ENCODE assay signal across 16 mouse cellular contexts in the genomic region with DNA sequence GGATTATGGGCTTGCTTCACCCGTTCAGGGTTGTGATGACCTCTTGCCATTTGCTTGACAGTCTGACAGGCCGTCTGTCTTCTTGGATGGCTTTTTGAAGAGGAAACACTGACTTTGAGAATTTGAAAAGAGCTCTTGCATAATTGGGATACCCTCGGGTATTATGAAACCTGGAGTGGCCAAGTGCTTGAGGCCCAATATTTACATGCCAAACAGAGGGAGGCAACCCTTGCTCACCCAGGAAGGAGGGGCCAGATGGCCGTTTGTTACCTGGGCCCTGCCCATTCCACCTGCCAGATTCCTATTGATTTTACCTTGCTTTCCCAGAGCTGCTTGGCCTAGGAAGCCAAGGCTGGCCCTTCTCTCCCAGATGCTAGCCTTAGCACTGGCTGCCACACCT. TPM values are rescaled to one million over a fixed set of nuclear protein-coding genes. Genes with fewer than 3 reads are reported as not detected.
A peak's percentile ranks its signal among the peaks of the same experiment; 100 is the strongest.
DNase-seq lines count a peak whose midpoint lies in the region; ATAC-seq lines count a peak whose summit lies in the region.
"Had no signal": no experiment of that assay in that cellular context is flagged by ENCODE, and none has a peak within 500 bp of the region (broad histone marks: within the 10 kb centered on the region; RNA-seq: fewer than 3 reads in every experiment).

No protein-coding gene starts in this region.

- peaks cover 34% of the 10 kb centered on the region for H3K4me1 ChIP-seq in liver, embryonic 13.5 days (replicated peaks)
- peaks cover 31% of the 10 kb centered on the region for H3K4me1 ChIP-seq in liver, embryonic 11.5 days (replicated peaks; ENCODE audit: control insufficient read depth, insufficient read depth, low read length)
- H3K4me1 ChIP-seq in liver, embryonic 15.5 days (replicated peaks) = peaks cover 32% of the 10 kb centered on the region
- H3K4me1 ChIP-seq: forebrain, embryonic 13.5 days had no signal

- H3K9ac ChIP-seq in liver, embryonic 13.5 days = no peak overlapping the region
- H3K9ac ChIP-seq in liver, embryonic 11.5 days (ENCODE audit: low read depth, low read length) = no peak overlapping the region
- no peak overlapping the region for H3K9ac ChIP-seq in liver, embryonic 15.5 days
- H3K9ac ChIP-seq: forebrain, embryonic 13.5 days; limb, embryonic 15.5 days; neural tube, embryonic 13.5 days had no signal

- ATAC-seq in liver, embryonic 13.5 days (ENCODE audit: low read depth) = peak; percentile 38; the same call in 1 of the 2 replicates
- no peak for ATAC-seq in liver, embryonic 11.5 days (replicated peaks; ENCODE audit: low FRiP score)
- ATAC-seq in liver, embryonic 15.5 days (ENCODE audit: insufficient read depth) = peak; percentile 41; the same call in 1 of the 2 replicates
- ATAC-seq: forebrain, embryonic 13.5 days had no signal

- H3K9me3 ChIP-seq in liver, embryonic 13.5 days (replicated peaks) = no peaks in the 10 kb centered on the region
- H3K9me3 ChIP-seq in liver, embryonic 11.5 days (ENCODE audit: control insufficient read depth, low read length) = no peaks in the 10 kb centered on the region
- H3K9me3 ChIP-seq in liver, embryonic 15.5 days (replicated peaks) = no peaks in the 10 kb centered on the region
- H3K9me3 ChIP-seq: forebrain, embryonic 13.5 days; G1E; limb, embryonic 15.5 days; neural tube, embryonic 13.5 days had no signal

- H3K36me3 ChIP-seq in liver, embryonic 13.5 days = peaks cover 18% of the 10 kb centered on the region
- peaks cover 4% of the 10 kb centered on the region for H3K36me3 ChIP-seq in liver, embryonic 11.5 days (ENCODE audit: control insufficient read depth, insufficient read depth, low read length)
- H3K36me3 ChIP-seq in liver, embryonic 15.5 days (replicated peaks) = peaks cover 11% of the 10 kb centered on the region

- DNase-seq in liver, embryonic 13.5 days = no peak
- DNase-seq in liver, embryonic 11.5 days (ENCODE audit: low spot score) = no peak
- peak; percentile 52 for DNase-seq in lung, postnatal 14 days
- DNase-seq in yolk sac, embryonic 10.5 days (ENCODE audit: low spot score) = peak; percentile 68
- DNase-seq in adrenal gland, adult (ENCODE audit: inconsistent age in 2 of 2, low spot score in 1 of 2) = no peak
- no peak for DNase-seq in layer of hippocampus, adult 9-11 months
- DNase-seq: cerebellum, adult 11-12 months; kidney, postnatal 4 days; right cerebral cortex, postnatal 4 days; thymus, postnatal 4 days had no signal

- H3K4me3 ChIP-seq in liver, embryonic 13.5 days (replicated peaks) = no peak overlapping the region
- no peak overlapping the region for H3K4me3 ChIP-seq in liver, embryonic 11.5 days (ENCODE audit: low read depth, low read length)
- no peak overlapping the region for H3K4me3 ChIP-seq in liver, embryonic 15.5 days (replicated peaks)
- H3K4me3 ChIP-seq: forebrain, embryonic 13.5 days; limb, embryonic 15.5 days; neural tube, embryonic 13.5 days had no signal

- H3K27me3 ChIP-seq in liver, embryonic 13.5 days = no peaks in the 10 kb centered on the region
- H3K27me3 ChIP-seq in liver, embryonic 11.5 days (replicated peaks; ENCODE audit: control insufficient read depth, insufficient read depth, low read length) = no peaks in the 10 kb centered on the region
- H3K27me3 ChIP-seq in liver, embryonic 15.5 days = no peaks in the 10 kb centered on the region
- H3K27me3 ChIP-seq: forebrain, embryonic 13.5 days; limb, embryonic 15.5 days; neural tube, embryonic 13.5 days had no signal

- 38% methylated on average over 4 of the region's 4 CpGs for WGBS in liver, embryonic 13.5 days (ENCODE audit: insufficient replicate concordance)
- WGBS in liver, embryonic 11.5 days = 43% methylated on average over 4 of the region's 4 CpGs
- WGBS in liver, embryonic 15.5 days (ENCODE audit: insufficient replicate concordance) = 35% methylated on average over 4 of the region's 4 CpGs

- 0 out of 2 replicates have a peak overlapping the region, but pooled peaks have one; percentile 36 for H3K27ac ChIP-seq in liver, embryonic 13.5 days
- no peak overlapping the region for H3K27ac ChIP-seq in liver, embryonic 11.5 days (ENCODE audit: low read depth, low read length)
- no peak overlapping the region; the same call in 1 of the 2 replicates for H3K27ac ChIP-seq in liver, embryonic 15.5 days (replicated peaks)
- H3K27ac ChIP-seq: forebrain, embryonic 13.5 days; limb, embryonic 15.5 days; neural tube, embryonic 13.5 days had no signal

- no peak overlapping the region for H3K4me2 ChIP-seq in liver, embryonic 13.5 days
- H3K4me2 ChIP-seq in liver, embryonic 11.5 days = no peak overlapping the region
- H3K4me2 ChIP-seq in liver, embryonic 15.5 days = no peak overlapping the region
- H3K4me2 ChIP-seq: forebrain, embryonic 13.5 days; limb, embryonic 15.5 days; neural tube, embryonic 13.5 days had no signal

RNA-seq across cellular contexts. Expression of a gene that starts 15.5 kb away (rescaled TPM):
- polyA plus RNA-seq in liver, embryonic 13.5 days (2015; fragmentation: Nextera tagmentation; extraction: Ambion mirVana) = 7.7 and 8.3 TPM in 2 replicates
- polyA plus RNA-seq in liver, embryonic 11.5 days (2014; fragmentation: Nextera tagmentation; extraction: Ambion mirVana) = 16.0 and 18.0 TPM in 2 replicates
- 8.6 and 9.6 TPM in 2 replicates for polyA plus RNA-seq in liver, embryonic 15.5 days (2015; fragmentation: Nextera tagmentation; extraction: Ambion mirVana)

RNA-seq across cellular contexts. Expression of a gene that starts 16.1 kb away (rescaled TPM):
- polyA plus RNA-seq in liver, embryonic 13.5 days (2015; fragmentation: Nextera tagmentation; extraction: Ambion mirVana) = 123 and 133 TPM in 2 replicates
- polyA plus RNA-seq in liver, embryonic 11.5 days (2014; fragmentation: Nextera tagmentation; extraction: Ambion mirVana) = 192 and 194 TPM in 2 replicates
- polyA plus RNA-seq in liver, embryonic 15.5 days (2015; fragmentation: Nextera tagmentation; extraction: Ambion mirVana) = 111 and 115 TPM in 2 replicates

RNA-seq across cellular contexts. Expression of a gene that starts 31.4 kb away (rescaled TPM):
- not detected in 2 replicates for polyA plus RNA-seq in liver, embryonic 13.5 days (2015; fragmentation: Nextera tagmentation; extraction: Ambion mirVana)
- not detected in 2 replicates for polyA plus RNA-seq in liver, embryonic 11.5 days (2014; fragmentation: Nextera tagmentation; extraction: Ambion mirVana)
- polyA plus RNA-seq in liver, embryonic 15.5 days (2015; fragmentation: Nextera tagmentation; extraction: Ambion mirVana) = 0.25 TPM in 1 of 2 replicates, not detected in the other
- polyA plus RNA-seq: embryonic facial prominence, embryonic 14.5 days; limb, embryonic 15.5 days; neural tube, embryonic 13.5 days had no signal

RNA-seq across cellular contexts. Expression of a gene that starts 43.1 kb away (rescaled TPM):
- polyA plus RNA-seq in liver, embryonic 13.5 days (2015; fragmentation: Nextera tagmentation; extraction: Ambion mirVana) = 0.05 and 0.09 TPM in 2 replicates
- polyA plus RNA-seq in liver, embryonic 11.5 days (2014; fragmentation: Nextera tagmentation; extraction: Ambion mirVana) = 0.22 and 0.43 TPM in 2 replicates
- polyA plus RNA-seq in liver, embryonic 15.5 days (2015; fragmentation: Nextera tagmentation; extraction: Ambion mirVana) = 0.21 and 0.25 TPM in 2 replicates
- polyA plus RNA-seq: embryonic facial prominence, embryonic 14.5 days; G1E had no signal

Comparison
In these comparisons a context has a peak if more than half of its experiments do, and no peak if none do; other contexts are left out.
1. DNase-seq: peak in lung, postnatal 14 days (single experiment) and yolk sac, embryonic 10.5 days (single experiment); none in liver, embryonic 13.5 days (single experiment), liver, embryonic 11.5 days (single experiment), adrenal gland, adult (0 of 2) and layer of hippocampus, adult 9-11 months (single experiment).